Mouse (Mus musculus) heart, postnatal 10 days (tissue): ENCODE data around the gene Pla2g3. TPM values are rescaled to one million over a fixed set of nuclear protein-coding genes. Genes with fewer than 3 reads are reported as not detected.
A peak's percentile ranks its signal among the peaks of the same experiment; 100 is the strongest.

Source experiments
- DNase-seq, 2 experiments: peaks; one replicate each; pipeline ENCODE4 v3.0.0; 2021
- intact Hi-C: fragments of 180-260 bp; cut with DNase I; formaldehyde crosslinking; loops from one replicate; pipeline ENCODE4 v1.15.1; 2025
- total RNA-seq, 2 experiments: library from RNA; stranded (reverse); gene quantifications; 2 replicates each; pipeline ENCODE4 v1.2.3; 2021

The Pla2g3 gene
- total RNA-seq, 2 experiments from 2014 or later: 0.10 TPM; not detected in 1

DNA sequence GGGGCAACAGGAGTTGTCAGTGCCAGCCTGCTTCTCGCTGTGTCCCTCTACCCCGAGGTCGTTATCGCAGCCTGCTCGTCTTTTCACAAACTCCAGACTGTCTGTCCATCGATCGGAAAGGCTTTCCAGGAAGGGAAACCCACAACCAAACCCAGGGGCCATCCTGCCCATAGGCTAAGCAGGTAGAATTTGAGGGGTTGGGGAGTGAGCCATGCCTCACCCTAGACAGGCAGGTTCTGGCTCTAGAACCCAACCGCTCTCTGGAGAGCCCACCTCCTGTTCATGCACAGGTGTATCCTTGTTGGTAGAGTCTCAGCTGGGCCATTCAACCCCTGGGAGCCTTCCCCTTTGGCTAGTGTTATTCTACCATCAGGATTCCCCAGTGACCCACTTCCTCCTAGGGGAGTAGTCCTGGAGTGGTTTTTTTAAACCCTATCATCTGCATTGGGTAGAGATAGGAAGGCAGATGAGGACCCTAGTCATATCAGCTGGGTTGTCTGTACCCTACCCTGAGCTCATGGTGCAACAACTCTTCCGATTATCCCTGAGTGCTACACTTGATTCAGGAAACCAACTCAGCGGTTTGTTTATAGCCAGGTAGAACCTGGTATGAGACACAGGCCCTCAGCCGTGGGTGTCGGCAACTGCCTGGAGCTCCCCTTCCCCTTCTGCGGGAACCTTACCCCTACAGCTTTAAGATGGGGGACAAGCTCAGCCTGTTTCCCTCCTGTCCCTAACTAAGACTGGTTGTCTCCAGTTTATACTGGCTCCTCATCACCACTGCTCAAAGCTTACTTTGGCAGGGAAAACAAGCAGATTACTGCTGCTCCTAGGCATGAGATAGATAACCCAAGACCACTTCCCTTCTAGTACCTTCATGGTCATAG, 30.0 kb downstream of the Pla2g3 start:
- DNase-seq: peak in 1 of 2 experiments; percentile 29
- intact Hi-C loops: loop anchor here (2.0 kb wide), 1 partner anchor 15 kb away; no protein-coding TSS in a partner anchor

DNA sequence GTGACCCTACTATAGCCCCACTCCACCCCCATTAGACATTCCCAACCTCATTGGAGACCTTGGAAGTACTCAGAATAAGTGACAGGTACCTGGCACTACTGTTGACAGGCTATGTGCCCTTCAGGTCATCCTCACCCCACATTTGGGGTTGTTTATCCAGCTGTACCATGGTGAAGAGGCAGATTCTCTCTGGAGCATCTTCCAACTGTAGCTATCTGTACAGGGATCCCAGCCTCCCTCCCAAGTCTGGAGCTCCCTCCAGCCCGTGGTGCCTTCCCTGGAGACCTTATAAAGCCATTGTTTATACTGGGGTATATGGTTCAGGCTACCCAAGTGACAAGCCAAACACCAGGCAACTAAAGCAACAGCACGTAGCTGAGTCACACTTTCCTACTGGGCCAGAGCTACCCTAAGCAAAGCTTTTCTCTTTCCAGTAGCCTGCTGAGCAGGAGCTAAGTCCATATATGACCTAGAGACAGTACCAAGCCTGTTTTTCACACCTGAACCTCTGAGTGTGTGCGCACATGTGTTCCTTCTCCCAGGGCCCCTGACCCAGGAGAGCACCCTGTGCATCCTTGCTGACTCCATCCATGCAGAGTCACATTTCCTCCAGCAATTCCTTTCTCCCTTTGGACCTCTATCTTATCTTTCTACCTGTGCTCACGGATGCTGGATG, 31.1 kb downstream of the Pla2g3 start:
- DNase-seq: peak in 1 of 2 experiments; percentile 20
- intact Hi-C loops: loop anchor here (2.0 kb wide), 1 partner anchor 14 kb away; no protein-coding TSS in a partner anchor

DNA sequence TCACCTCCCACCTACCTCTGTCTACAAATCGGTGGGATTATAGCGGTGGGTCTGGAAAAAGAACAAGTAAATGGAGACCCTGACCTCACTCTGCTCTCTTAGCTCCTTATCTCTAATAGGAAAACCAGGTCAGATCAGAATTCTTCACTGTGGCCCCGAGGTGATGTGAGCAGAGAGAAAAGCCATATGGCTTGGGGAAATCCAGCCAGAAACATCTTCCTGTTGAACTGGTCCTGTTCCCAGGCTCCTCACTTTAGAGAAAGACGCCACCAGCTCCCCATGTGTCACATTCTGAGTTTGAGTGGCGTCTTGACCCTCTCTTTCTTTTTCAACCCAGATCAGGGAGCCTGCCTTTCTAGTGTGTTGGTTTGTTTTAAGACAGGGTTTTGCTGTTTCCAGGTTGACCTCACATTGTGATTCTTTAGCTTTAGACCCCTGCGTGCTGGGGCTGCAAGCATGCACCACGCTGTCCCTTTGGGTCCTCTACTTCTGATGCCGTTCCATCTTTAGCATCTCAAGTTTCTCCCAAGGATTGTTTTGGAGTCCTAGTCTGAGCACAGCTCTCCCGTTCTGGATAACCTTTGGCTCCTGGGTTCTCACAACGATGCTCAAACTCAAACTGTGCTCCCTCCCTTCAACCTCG, 31.8 kb downstream of the Pla2g3 start:
- DNase-seq: peak in 1 of 2 experiments; percentile 5
- intact Hi-C loops: loop anchor here (2.0 to 10.0 kb wide), 2 partner anchors 13 to 375 kb away; partner anchors contain the start of genes 4921536K21Rik and Dusp18

DNA sequence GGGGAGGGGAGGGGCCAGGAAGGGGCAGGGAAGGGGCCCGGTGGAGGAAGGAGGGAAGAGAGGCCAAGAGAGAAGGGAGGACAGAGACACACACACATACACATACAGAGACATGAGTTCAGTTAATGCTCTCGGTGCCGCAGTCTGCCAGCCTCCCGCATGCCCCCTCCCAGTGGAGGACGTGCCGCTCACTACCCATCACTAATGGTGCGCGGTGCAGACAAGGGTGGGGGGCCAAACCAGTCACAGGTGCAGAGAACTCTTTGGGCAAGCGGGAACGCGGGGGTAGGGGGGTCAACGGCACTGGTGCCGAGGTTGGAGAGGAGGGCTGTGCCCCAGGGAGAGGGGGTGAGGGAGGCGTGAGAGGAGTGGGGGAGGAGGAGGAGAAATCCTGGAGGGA, 32.8 kb downstream of the Pla2g3 start:
- no peak for DNase-seq
- intact Hi-C loops: loop anchor here (10.0 kb wide), 1 partner anchor 374 kb away; the partner anchor contains the start of genes 4921536K21Rik and Dusp18

DNA sequence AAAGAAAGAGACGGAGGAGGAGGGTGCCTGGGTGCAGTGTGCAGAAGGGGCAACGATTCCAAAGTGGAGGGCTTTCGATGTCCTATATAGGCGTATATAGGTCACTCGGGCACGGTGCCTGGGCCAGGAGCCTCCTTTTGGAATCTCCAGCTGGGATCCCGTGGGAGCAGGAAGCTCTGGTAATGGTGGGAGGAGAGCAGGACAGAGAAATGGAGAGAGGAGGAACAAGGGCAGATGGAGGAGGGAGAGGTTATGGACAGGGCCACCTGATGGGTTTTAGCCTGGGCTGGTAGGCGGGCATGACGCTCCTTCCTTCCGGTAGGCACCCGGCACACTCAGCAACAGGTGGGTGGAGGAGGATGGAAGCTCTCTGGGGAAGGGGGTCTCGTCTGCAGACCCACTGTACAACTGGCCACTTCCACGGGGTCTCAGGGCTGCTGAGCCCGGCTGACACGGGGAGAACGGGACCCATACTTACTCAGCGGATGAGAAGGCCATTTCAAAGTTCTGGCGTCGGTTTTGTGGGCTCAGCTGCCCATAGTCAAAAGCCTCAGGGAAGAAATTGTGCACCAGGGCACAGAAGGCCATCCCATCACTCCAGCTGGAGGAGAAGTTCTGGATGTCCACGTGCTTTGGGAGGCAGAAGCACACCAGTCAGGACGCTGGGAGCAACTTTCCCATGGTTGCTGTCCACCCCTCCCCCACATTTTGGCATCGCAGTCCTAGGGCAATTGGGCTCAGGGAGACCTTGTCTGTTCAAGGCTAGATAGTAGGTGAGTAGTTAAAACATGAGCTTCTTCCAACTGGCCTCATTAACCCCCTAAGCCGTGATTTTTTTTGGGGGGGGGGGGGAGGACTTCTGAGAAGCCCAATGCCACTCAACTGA, 33.5 kb downstream of the Pla2g3 start:
- DNase-seq: peak in 1 of 2 experiments; percentile 20
- intact Hi-C loops: loop anchor here (10.0 kb wide), 1 partner anchor 373 kb away; the partner anchor contains the start of genes 4921536K21Rik and Dusp18

DNA sequence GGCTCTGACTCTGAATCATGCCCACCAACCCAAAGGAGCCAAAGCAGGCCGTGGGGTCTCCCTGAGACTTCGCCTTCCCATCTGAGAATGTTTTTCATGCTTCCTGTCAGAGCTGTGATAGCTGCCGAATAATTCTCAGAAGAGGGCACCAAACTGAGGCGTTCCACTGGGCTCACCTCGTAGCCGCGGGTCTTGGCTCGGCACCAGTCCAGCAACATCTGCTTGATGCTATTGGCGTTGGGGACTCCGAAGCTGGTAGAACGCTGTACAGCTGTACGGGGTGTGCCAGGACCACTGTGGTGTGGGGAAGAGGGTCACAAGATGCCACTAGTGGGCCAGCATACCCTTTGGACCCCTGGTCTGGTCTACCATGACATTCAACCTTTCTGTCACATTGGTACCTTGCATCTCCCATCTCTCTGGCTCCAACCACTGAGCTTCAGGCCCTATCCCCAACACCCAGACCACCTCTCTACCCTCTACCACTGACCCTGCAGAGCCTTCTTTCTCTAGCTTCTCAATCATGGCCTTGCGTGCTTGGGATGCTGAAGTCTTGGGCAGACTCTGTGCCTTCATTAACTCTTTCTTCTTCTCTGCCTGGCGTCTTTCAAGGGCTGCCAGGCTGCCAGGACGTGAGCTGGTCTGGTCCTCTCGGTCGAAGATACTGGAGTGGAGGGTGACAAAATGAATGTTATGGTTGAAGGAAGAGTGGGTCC, 34.4 kb downstream of the Pla2g3 start:
- no peak for DNase-seq
- intact Hi-C loops: loop anchor here (10.0 kb wide), 1 partner anchor 372 kb away; the partner anchor contains the start of genes 4921536K21Rik and Dusp18

DNA sequence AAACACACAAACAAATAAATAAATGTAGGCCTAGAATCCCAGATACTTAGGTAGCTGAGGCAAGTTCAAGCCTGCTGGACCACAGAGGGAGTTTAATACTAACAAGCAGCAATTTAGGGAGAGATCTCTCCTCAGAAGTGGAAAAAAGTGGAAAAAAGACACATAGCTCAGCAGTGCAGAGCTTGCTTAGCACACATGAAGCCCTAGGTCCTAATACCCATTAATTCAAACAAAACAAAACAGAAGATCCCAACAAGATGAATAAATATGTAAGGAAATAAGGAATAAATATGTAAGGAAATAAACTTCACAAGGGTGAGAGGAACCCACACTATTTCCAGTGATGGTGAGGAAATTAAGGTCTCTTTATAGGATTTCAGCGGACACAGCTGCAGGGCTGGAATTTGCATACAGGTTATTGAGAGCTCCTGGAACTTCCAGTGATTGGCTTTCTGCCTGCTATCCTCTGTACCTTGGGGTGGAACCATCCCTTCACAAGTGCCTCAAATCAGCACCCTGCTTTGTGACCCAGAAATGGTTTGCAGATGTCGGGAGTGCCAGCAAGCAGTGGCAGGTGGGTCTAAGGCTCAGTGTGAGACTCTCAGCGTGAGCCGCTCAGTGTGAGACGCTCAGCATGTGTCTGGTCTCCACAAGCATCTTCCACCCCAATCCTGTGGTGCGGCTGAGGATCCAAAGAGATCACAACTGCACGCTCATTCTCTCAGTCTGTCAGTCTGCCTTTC, 35.9 kb downstream of the Pla2g3 start:
- no peak for DNase-seq
- intact Hi-C loops: loop anchor here (10.0 kb wide), 1 partner anchor 371 kb away; the partner anchor contains the start of genes 4921536K21Rik and Dusp18

DNA sequence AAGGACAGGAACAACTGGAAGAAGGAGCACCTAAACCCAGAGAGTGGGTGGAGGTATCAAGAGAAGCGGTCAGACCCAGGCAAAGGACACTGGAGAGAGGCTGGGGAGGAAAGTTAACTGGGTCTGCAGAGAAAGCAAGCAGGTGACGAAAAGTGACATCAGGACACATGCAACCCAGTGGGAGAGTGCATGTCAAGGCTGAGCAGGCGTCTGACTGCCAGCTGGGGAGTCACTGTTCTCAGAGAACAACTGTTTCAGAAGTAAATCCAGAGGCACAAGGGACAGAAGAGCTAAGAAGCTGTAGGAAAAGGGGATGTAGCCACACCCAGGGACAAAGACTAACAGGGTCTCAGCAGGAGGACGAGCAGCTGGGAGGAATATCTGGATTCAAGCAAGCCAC, 37.5 kb downstream of the Pla2g3 start:
- no peak for DNase-seq
- intact Hi-C loops: loop anchor here (10.0 kb wide), 1 partner anchor 369 kb away; the partner anchor contains the start of genes 4921536K21Rik and Dusp18

DNA sequence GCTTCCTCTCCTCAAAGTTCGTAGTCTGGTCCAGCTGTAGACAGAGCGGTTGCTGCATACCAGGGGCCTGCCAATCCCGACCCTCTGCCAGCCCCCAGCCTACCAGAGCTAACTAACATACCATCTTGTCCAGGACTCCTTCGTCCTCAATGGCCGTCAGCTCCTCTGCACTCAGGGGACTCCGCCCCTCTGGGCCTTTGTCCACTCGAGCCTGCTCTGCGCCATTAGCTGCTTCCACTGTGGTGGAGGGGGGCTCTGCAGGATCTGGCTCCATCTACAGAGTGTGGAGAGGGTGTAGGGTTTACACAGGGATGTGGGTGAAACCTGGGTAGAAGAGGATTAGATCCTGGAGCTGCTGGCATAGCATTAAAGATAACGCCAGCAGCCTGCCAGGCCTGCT, 38.1 kb downstream of the Pla2g3 start:
- intact Hi-C loops: loop anchor here (10.0 kb wide), 1 partner anchor 369 kb away; the partner anchor contains the start of genes 4921536K21Rik and Dusp18
- no peak for DNase-seq

DNA sequence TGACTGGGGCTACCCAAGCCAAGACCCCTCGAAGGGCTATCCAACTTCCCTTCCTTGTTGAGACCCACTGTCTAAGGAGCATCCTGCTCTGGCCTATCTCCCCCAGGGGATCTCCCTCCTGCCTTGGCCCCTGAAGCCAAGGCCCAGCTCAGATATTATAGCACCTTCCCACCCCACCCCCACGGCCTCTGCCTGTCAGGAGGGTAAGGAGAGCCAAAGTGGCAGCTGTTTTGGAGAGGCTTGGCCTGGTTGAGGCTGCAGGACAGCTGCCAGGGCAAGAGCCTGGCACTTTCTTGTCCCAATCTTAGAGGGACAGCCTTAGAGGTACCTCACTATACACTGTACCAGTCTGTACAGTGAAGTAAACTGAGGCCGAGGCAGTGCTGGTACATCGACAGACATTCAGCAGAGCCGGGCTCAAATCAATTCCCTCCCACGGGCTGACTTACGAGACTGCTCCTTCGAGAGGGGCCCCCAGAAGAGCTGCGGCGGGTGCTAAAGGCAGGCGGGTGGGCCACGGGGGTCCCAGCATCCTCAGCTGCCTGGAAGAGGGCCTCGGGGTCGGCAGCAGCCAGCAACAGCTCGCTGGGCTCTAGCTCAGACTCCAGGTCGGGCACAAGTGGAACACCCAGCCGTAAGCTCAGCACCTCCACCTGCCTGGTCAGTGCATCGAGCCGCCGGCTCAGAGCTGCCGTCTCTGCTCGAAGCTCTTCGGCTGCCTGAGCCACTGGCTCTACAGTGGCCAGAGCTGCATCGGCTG, 39.1 kb downstream of the Pla2g3 start:
- intact Hi-C loops: loop anchor here (10.0 kb wide), 1 partner anchor 368 kb away; the partner anchor contains the start of genes 4921536K21Rik and Dusp18
- DNase-seq: peak; percentile 69 to 72

DNA sequence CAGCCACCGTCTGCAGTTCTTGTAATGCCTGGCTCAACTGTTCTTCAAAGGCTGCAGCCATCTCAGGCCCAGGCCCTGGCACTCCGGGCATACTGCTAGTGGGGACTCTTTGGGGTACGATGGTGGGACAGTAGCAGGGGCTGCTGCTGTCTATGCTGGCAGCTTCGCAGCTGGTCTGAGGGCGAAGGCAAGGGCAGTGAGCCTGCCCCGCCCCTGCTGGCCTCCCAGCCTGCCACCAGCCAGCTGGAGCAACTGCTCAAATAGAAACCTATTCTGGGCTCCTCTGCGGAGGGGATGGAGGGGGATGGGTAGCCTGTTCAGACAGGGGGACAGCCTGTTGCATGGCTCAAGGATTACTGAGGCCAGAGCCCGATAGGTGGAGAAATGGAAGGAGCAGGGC, 39.7 kb downstream of the Pla2g3 start:
- intact Hi-C loops: loop anchor here (10.0 kb wide), 1 partner anchor 367 kb away; the partner anchor contains the start of genes 4921536K21Rik and Dusp18
- DNase-seq: peak; percentile 75 to 85

DNA sequence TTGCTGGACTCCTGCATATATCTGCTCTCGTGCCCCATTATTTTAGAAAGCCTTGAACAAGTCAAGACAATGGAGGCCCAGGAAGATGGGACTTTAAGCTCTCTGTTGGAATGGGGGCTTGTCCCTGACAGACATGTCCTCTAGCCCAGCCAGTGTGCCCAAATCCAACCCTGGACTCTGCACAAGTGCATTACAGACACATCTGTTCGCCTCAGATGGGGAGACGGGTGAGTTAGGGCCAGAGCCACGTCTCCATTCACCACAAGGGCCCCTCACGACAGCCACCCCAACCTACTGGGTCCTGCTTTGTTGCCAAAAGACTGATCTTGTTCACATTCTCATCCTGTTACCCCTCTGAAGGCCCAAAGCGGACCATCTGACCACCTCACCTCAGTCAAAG, 40.1 kb downstream of the Pla2g3 start:
- intact Hi-C loops: loop anchor here (10.0 kb wide), 1 partner anchor 367 kb away; the partner anchor contains the start of genes 4921536K21Rik and Dusp18
- no peak for DNase-seq

DNA sequence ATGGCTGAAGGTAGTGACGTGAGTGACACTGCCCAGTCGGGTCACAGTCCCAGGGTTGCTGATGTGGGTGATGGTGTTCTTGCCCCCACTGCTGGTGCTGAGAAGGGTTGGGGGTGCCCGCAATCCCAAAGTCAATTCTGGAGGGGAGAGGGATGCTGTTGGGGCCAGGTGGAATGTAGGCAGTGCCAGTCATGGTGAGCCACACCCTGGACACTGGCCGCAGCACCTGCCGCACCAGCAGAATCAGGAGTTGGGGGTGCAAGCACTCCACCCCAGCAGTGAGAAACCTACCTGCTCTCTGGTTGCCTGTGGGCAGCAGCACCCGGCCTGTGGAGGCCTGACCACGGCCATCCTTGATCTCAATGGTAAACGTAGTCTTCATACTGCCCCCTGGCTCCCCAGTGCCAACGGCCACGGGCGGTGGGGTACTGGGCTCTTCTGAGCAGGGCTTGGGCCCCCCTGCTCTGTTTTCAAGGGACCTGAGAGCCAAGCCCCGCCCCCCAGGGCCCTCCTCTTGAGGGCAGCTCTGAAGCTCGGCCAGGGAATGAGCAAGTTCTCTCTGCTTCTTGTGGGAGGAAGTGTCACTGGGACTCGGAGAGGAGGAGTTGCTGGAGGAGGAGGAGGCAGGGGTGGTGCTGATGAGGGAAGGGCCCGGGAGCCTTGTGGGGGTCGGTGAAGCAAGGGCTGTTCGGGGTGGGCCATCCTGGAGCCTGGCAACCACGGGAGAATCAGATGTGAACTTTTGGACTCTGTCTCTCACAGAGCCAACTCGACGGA, 41.6 kb downstream of the Pla2g3 start:
- intact Hi-C loops: loop anchor here (10.0 kb wide), 1 partner anchor 365 kb away; the partner anchor contains the start of genes 4921536K21Rik and Dusp18
- DNase-seq: peak; percentile 22 to 41

DNA sequence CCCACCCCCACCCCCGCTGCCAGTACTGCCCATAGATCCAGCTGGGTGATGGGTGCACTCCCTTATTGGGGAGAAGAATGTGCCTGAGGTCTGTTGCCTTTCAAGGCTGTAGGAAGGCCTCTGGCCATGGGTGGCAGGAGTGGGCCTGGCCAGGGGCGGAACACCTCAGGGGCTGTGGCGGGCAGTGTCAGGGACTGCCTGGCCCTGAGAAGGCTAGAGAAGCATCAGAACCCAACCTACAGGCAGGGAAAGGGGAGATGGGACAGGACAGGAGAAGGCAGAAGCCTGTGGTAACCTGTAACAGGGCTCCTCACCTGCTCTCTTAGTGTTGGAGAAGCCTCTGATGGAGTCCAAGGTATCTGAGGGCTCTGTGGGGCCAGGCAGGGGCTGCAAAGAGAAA, 42.6 kb downstream of the Pla2g3 start:
- intact Hi-C loops: no loop called here
- peak in 1 of 2 experiments; percentile 11 for DNase-seq

DNA sequence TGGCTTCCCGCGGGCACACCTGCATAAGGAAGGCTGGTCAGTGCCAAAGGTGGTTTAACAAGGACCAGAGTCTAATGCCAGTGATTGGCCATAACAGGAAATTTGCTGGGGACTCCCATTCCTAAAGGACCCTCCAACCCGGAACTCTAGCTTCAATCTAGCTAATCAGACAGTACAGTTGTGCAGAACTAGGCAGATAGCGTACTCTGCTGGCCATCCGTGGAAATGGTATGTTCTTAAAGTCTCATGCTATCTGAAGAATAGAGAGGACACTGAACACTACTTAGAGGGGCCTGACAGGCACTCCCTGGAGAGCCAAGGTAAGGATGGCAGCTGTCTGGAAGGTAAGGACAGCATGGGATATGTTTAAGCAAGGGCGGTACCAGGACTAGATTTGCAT, 43.5 kb downstream of the Pla2g3 start:
- intact Hi-C loops: loop anchor here (2.0 kb wide), 1 partner anchor 13 kb away; no protein-coding TSS in a partner anchor
- peak; percentile 17 to 42 for DNase-seq
